In the genomic region with DNA sequence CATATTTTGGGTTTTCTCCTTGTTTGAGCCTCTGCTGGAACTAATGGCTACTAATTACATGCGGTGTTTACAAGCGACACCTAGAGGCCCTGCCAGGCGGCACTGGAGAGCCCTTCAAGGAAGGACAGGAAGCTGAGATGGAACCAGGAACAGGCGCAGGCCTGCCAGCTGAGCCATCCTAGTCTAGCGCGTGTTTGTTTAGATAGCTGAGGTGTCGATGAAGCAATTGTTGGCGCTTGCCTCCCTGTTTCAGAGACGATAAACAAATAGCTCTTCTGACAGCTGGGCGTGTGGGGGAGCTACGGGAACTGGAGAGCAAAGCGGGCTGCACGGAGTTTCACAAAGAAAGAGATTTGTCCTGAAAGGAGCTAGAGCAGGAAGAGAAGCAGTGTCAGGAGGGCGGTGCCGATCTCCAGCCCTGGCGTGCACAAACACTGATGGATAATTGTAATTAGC, we compare ENCODE assay signal across 9 mouse cellular contexts.
DNase-seq lines count a peak whose midpoint lies in the region; ATAC-seq lines count a peak whose summit lies in the region.
"Had no signal": no experiment of that assay in that cellular context is flagged by ENCODE, and none has a peak within 500 bp of the region (broad histone marks: within the 10 kb centered on the region; RNA-seq: fewer than 3 reads in every experiment).

No protein-coding gene starts in this region.

- ATAC-seq in neural tube, embryonic 13.5 days (ENCODE audit: low read depth), result peak; percentile 56; the same call in 1 of the 2 replicates
- peak; percentile 69 for ATAC-seq in forebrain, embryonic 16.5 days
- peak; percentile 71; the same call in 1 of the 2 replicates for ATAC-seq in kidney, embryonic 15.5 days (replicated peaks; ENCODE audit: low FRiP score)

- 53% methylated on average over 16 of the region's 16 CpGs for WGBS in neural tube, embryonic 13.5 days
- WGBS in forebrain, embryonic 16.5 days, result 32% methylated on average over 16 of the region's 16 CpGs
- 27% methylated on average over 16 of the region's 16 CpGs for WGBS in kidney, embryonic 15.5 days

- H3K4me2 ChIP-seq in neural tube, embryonic 13.5 days, result 0 out of 2 replicates have a peak overlapping the region, but pooled peaks have one; percentile 4
- peak overlapping the region; percentile 12 for H3K4me2 ChIP-seq in forebrain, embryonic 16.5 days (ENCODE audit: low read length)
- H3K4me2 ChIP-seq in kidney, embryonic 15.5 days, result peak overlapping the region; percentile 22; the same call in 1 of the 2 replicates
- H3K4me2 ChIP-seq: neural tube, embryonic 12.5 days had no signal

- peaks cover 12% of the 10 kb centered on the region for H3K4me1 ChIP-seq in neural tube, embryonic 13.5 days (replicated peaks)
- H3K4me1 ChIP-seq in forebrain, embryonic 16.5 days (replicated peaks; ENCODE audit: control insufficient read depth, insufficient read depth, low read length), result peaks cover 11% of the 10 kb centered on the region
- 0 out of 2 replicates have a peak, but pooled peaks cover 4% of the 10 kb centered on the region for H3K4me1 ChIP-seq in kidney, embryonic 15.5 days
- H3K4me1 ChIP-seq: neural tube, embryonic 12.5 days had no signal

- H3K4me3 ChIP-seq in neural tube, embryonic 13.5 days, result no peak overlapping the region
- no peak overlapping the region for H3K4me3 ChIP-seq in forebrain, embryonic 16.5 days (replicated peaks; ENCODE audit: low read length)
- no peak overlapping the region for H3K4me3 ChIP-seq in kidney, embryonic 15.5 days (replicated peaks)
- H3K4me3 ChIP-seq: neural tube, embryonic 12.5 days had no signal

- H3K27me3 ChIP-seq in neural tube, embryonic 13.5 days, result no peaks in the 10 kb centered on the region
- no peaks in the 10 kb centered on the region for H3K27me3 ChIP-seq in forebrain, embryonic 16.5 days (replicated peaks; ENCODE audit: control insufficient read depth, insufficient read depth, low read length)
- H3K27me3 ChIP-seq in kidney, embryonic 15.5 days, result no peaks in the 10 kb centered on the region
- H3K27me3 ChIP-seq: neural tube, embryonic 12.5 days had no signal

- no peak overlapping the region for H3K9ac ChIP-seq in neural tube, embryonic 13.5 days
- H3K9ac ChIP-seq in forebrain, embryonic 16.5 days (replicated peaks; ENCODE audit: low read depth, low read length), result no peak overlapping the region
- H3K9ac ChIP-seq in kidney, embryonic 15.5 days, result no peak overlapping the region
- H3K9ac ChIP-seq: neural tube, embryonic 12.5 days had no signal

- H3K36me3 ChIP-seq in neural tube, embryonic 13.5 days, result no peaks in the 10 kb centered on the region
- no peaks in the 10 kb centered on the region for H3K36me3 ChIP-seq in forebrain, embryonic 16.5 days (ENCODE audit: control insufficient read depth, insufficient read depth)
- no peaks in the 10 kb centered on the region for H3K36me3 ChIP-seq in kidney, embryonic 15.5 days
- H3K36me3 ChIP-seq: neural tube, embryonic 12.5 days had no signal

- intact Hi-C loops in left cerebral cortex, postnatal 4 days (cut with DNase I), result no loop called here

- H3K27ac ChIP-seq in neural tube, embryonic 13.5 days (replicated peaks), result peak overlapping the region; percentile 68
- H3K27ac ChIP-seq in forebrain, embryonic 16.5 days (ENCODE audit: low read length), result peak overlapping the region; percentile 13; the same call in 1 of the 2 replicates
- H3K27ac ChIP-seq in kidney, embryonic 15.5 days, result 0 out of 2 replicates have a peak overlapping the region, but pooled peaks have one; percentile 9
- H3K27ac ChIP-seq: neural tube, embryonic 12.5 days had no signal

- H3K9me3 ChIP-seq in neural tube, embryonic 13.5 days, result peaks cover 3% of the 10 kb centered on the region
- H3K9me3 ChIP-seq in forebrain, embryonic 16.5 days (ENCODE audit: control insufficient read depth, low read length), result 0 out of 2 replicates have a peak, but pooled peaks cover 4% of the 10 kb centered on the region
- H3K9me3 ChIP-seq in kidney, embryonic 15.5 days (replicated peaks), result peaks cover 4% of the 10 kb centered on the region
- H3K9me3 ChIP-seq: neural tube, embryonic 12.5 days had no signal

- no peak for DNase-seq in neural tube, embryonic 10.5 days (ENCODE audit: extremely low spot score, low spot score)
- peak; percentile 38 for DNase-seq in left cerebral cortex, postnatal 4 days
- no peak for DNase-seq in adrenal gland, adult 8-10 months
- DNase-seq in gastrocnemius, postnatal 4 days (ENCODE audit: low spot score in 2 of 2), result no peak
- no peak for DNase-seq in natural killer cell, adult 2 months (ENCODE audit: low spot score in 2 of 2)

Comparison
In these comparisons a context has a peak if more than half of its experiments do, and no peak if none do; other contexts are left out.
1. H3K27ac ChIP-seq: peak in every context shown above with its lines; median percentile 68 in neural tube, embryonic 13.5 days; 13 in forebrain, embryonic 16.5 days; 9 in kidney, embryonic 15.5 days.